Mouse (Mus musculus): ENCODE measurements around the gene Babam2.

Babam2 gene

GRCm38 (mm10) chr5:31697644-31698296 is at the start of gene Babam2:
TSS of gene Babam2 (plus strand) at chr5:31697684.
- DNase-seq (ENCODE audit: low spot score): peak; percentile 92

GRCm38 (mm10) chr5:31650518-31651288 is 46.8 kb upstream of the Babam2 start:
- DNase-seq (ENCODE audit: low spot score): no peak

DNA sequence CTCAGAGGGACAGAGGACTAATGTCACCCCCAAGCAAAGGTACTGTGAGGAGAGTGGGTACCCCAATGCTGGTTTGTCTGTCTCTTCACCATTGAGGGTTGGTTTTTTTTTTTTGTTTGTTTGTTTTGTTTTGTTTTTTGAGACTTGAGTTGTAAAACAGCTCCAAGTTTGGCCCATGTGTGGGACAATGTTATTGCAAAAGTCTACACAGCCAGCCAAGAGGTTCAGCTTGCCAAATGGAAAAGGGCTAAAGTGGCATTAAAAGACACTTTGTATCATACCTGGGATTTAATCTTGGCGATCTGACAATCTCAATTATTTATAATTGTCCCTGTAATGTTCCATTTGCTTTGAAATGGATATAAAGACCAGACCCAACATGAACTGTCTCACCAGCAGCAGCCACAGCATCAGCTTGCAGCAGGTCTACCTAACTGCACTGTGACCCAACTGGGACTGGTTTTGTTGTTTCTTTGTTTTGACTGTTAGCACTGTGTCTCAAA is 41.7 kb upstream of the Babam2 start:
- DNase-seq (ENCODE audit: low spot score): no peak

- peak; percentile 18 for DNase-seq (ENCODE audit: low spot score)
Measured at GRCm38 (mm10) chr5:31666176-31666575, 31.3 kb upstream of the Babam2 start.

GRCm38 (mm10) chr5:31668325-31668968 is 29.0 kb upstream of the Babam2 start:
- no peak for DNase-seq (ENCODE audit: low spot score)

- DNase-seq (ENCODE audit: low spot score): no peak
Measured at GRCm38 (mm10) chr5:31669984-31670383, 27.5 kb upstream of the Babam2 start.

DNA sequence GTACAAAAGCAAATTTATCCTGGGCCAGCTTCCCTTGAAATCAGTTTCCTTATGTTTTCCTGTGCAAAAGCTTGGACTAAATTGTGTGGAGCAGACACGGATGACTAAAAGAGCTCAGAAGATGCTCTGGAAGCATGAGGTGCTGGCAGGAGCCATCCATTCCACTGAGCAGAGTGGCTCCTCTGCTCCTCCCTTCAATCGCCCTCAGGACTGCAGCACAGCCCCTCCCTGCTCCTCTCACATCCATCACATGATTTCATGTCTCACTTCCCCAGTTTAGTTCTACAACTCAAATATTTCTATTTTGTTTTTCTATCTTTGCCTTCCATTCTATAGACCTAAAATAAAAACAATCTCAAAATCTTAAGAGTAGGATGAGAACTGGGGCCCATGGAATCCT is 26.3 kb upstream of the Babam2 start:
- DNase-seq (ENCODE audit: low spot score): no peak

DNA sequence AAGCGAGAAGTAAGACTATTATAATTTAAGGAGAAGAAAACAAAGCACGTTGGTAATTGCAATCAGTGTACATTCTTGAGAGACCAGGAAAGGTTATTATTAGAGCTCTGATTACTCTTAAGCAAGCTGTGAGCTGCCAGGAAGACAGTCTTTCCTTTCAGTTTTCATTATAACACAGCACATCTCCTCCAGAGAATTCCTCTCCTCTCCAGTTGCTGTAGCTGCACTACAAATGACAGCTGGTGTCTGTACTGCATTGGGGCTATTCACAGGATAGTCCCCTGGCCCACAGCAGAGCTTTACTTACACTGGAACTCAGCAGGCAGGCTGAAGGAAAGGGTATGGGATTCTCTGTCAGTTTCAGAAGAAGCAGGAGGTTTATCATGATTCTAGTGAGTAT is 24.1 kb upstream of the Babam2 start:
- DNase-seq (ENCODE audit: low spot score): no peak

DNA sequence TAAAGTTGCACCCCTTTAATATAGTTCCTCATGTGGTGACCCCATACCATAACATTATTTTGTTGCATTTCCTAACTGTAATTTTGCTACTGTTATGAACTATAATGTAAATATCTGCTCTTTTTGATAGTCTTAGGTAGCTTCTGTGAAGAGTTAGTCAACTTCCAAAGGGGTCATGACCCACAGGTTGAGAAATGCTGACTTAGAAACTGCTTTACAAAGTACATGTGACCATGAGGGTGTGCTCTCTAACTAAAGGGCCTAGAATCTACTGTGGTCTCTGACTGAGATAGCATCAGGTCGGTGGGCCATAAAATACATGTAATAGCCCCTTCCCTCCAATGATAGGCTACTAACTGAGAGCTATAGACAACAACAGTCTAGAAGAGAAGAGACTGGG is 19.5 kb upstream of the Babam2 start:
- no peak for DNase-seq (ENCODE audit: low spot score)

GRCm38 (mm10) chr5:31680183-31680582 is 17.3 kb upstream of the Babam2 start:
- DNase-seq (ENCODE audit: low spot score): no peak

DNA sequence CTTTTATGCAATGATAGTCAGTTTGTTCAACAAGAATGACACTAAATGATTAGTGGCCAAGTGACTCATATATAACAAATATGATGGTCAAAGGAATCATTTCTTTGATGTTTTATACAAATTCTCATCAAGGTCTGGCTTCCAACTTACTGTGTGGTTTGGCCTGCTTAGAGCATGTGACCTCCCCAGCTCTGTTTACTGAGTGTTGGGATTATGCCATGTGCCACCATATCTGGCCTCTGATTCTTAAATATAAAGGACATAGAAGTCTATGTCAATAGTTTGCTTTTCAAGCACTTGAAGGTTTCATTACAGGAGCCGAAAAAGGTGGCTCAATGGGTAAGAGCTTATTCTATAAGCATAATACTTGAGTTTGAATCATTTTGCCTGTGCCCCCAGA is 15.2 kb upstream of the Babam2 start:
- DNase-seq (ENCODE audit: low spot score): no peak

- no peak for DNase-seq (ENCODE audit: low spot score)
Measured at GRCm38 (mm10) chr5:31686040-31686439, 11.4 kb upstream of the Babam2 start.

DNA sequence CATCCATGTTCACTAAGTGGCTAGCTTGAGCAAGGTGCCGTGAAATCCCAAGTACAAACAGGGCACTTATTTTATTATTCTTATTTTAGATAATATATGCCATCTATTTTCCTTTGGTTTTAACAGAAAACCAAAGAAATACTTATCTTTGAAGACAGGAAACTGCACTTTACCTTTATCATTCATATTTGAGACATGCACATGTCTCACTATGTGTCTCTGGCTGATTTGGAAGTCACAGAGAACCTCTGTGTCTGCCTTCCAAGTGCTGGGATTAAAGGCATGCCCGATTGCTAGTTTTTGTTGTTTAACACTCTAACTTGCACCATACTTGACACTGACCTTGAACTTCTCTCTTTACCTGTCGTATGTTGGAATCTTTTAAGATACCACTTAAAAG is 9.5 kb upstream of the Babam2 start:
- DNase-seq (ENCODE audit: low spot score): no peak

- DNase-seq (ENCODE audit: low spot score): no peak
Measured at GRCm38 (mm10) chr5:31693191-31693590, 4.3 kb upstream of the Babam2 start.

- no peak for DNase-seq (ENCODE audit: low spot score)
Measured at GRCm38 (mm10) chr5:31696971-31697643, 377 bp upstream of the Babam2 start, which contains the start of gene Rbks. TSS of gene Rbks (minus strand) at chr5:31697627.

GRCm38 (mm10) chr5:31698297-31698726 is 828 bp downstream of the Babam2 start:
- DNase-seq (ENCODE audit: low spot score): peak; percentile 75

DNA sequence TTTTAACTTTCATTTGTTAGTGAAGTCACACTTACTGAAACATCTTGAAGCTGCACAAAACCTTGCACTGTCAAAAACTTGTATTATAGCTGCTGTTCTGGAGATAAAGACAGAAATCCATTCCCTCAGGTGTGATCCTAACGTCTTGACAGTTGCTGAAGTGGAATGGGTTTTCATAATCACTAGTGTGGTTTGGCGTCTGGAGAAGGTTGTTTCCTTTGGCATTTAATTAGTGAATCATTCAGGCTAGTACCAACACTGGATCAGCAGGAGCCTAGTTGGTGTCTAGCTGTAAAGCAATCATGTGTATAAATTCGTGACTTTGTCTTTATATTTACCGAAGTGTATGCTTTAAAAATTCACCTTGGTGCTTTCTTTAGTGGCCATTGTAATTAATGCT is 1.4 kb downstream of the Babam2 start:
- DNase-seq (ENCODE audit: low spot score): no peak

DNA sequence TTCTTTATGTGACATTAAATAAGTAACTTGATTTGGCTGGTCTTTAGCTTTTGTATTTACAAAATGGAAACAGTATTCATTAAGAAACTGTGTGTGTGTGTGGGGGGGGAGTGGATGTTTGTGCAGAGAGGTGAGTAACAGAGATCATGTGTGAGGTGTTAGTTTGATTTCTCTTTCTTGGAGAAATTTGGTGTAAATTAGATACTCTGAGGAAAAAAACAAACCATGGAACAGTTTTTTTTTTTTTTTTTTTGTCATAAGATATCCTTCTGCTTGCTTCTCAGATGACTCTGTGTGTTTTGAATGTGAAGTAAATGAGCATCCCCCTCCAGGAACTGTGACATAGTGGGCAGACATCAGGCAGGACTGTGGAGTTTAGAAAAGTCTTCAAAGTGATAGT is 1.9 kb downstream of the Babam2 start:
- DNase-seq (ENCODE audit: low spot score): no peak

GRCm38 (mm10) chr5:31704971-31705370 is 7.5 kb downstream of the Babam2 start:
- no peak for DNase-seq (ENCODE audit: low spot score)

DNA sequence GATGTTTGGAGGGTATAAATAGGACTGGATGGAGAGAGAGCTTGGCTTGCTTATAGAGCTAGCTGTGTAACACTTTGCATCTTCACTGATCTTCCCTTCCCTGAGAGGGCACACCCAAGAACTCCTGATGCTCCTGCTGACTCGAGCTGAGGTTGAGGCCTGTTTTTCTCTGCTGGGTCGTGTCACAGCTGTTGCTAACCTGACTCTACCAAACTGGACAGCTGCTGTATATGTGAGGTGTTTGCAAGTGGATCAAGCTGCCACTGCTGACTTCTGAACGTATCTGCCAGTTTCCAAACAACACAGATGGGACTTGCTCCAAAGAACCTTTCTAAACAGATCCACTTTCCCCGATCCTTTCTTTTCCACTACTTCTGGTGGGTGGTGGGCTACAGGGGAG is 9.3 kb downstream of the Babam2 start:
- DNase-seq (ENCODE audit: low spot score): no peak

GRCm38 (mm10) chr5:31709389-31709788 is 11.9 kb downstream of the Babam2 start:
- no peak for DNase-seq (ENCODE audit: low spot score)

- DNase-seq (ENCODE audit: low spot score): no peak
Measured at GRCm38 (mm10) chr5:31713280-31713711, 15.8 kb downstream of the Babam2 start.
